Mouse (Mus musculus) cortical plate, adult 2 months (tissue): ENCODE results near the gene Tnfrsf1b.

Source experiments
- CTCF ChIP-seq: fragments of 200-500 bp; IDR thresholded peaks from 2 replicates; pipeline ENCODE4 v1.5.1; 2011; ENCODE audit warnings: mild to moderate bottlenecking, control low read depth, low read length; ENCODE audit not compliant: insufficient read depth; ENCODE audit errors: extremely low read depth
- POLR2A ChIP-seq: fragments of 200-500 bp; IDR thresholded peaks from 2 replicates; pipeline ENCODE4 v1.6.1; 2011; ENCODE audit warnings: mild to moderate bottlenecking, low read length, control low read depth; ENCODE audit not compliant: insufficient read depth; ENCODE audit errors: extremely low read depth

- no peak for TF ChIP-seq CTCF
- no peak for TF ChIP-seq POLR2A
These were observed 24.6 kb downstream of the Tnfrsf1b start for GRCm38 (mm10) chr4:145222064-145222463.
